Mouse (Mus musculus) MEL (cell line): ENCODE data around the gene Lamc3. TPM values are rescaled to one million over a fixed set of nuclear protein-coding genes. Genes with fewer than 3 reads are reported as not detected.
"Not testable (repeated sequence)": the region's sequence is repeated elsewhere in the genome, so short reads cannot be mapped to it uniquely, and the experiment has no call there.

Experiments
- DNase-seq: peaks from one replicate; pipeline ENCODE4 v3.0.0; 2011; ENCODE audit warnings: low read depth, low spot score
- H3K27ac ChIP-seq: 2 replicates; pipeline ENCODE4 v1.5.1; 2012; ENCODE audit warnings: low read depth, mild to moderate bottlenecking, control low read depth, low read length, moderate library complexity; ENCODE audit not compliant: control insufficient read depth
- H3K27me3 ChIP-seq, 2 experiments: fragments of 150-350 bp in 1 of 2; sonication (generic) in 1 of 2; 2 replicates each; pipeline ENCODE4 v1.6.1; 2012; ENCODE audit warnings: low read length in 2 of 2, mild to moderate bottlenecking in 2 of 2, improper control_type of control experiment in 1 of 2, moderate library complexity in 1 of 2; ENCODE audit not compliant: insufficient read depth in 2 of 2, control insufficient read depth in 1 of 2
- H3K36me3 ChIP-seq, 2 experiments: 2 replicates each; pipeline ENCODE4 v1.6.1; 2012 to 2014; ENCODE audit warnings: low read length in 2 of 2, improper control_type of control experiment in 1 of 2, inconsistent platforms in 1 of 2, mild to moderate bottlenecking in 1 of 2; ENCODE audit not compliant: insufficient read depth in 2 of 2, control insufficient read depth in 1 of 2
- H3K4me1 ChIP-seq, 2 experiments: fragments of 150-350 bp in 1 of 2; sonication (generic) in 1 of 2; 2 replicates each; pipeline ENCODE4 v1.6.1; 2012; ENCODE audit warnings: low read length in 2 of 2, improper control_type of control experiment in 1 of 2, mild to moderate bottlenecking in 1 of 2; ENCODE audit not compliant: insufficient read depth in 2 of 2, control insufficient read depth in 1 of 2
- H3K4me3 ChIP-seq, 2 experiments: fragments of 150-350 bp in 1 of 2; sonication (generic) in 1 of 2; 2 replicates each; pipeline ENCODE4 v1.5.1; 2012; ENCODE audit warnings: low read depth in 2 of 2, low read length in 2 of 2, mild to moderate bottlenecking in 2 of 2, moderate library complexity in 2 of 2, control low read depth in 1 of 2, improper control_type of control experiment in 1 of 2; ENCODE audit not compliant: control insufficient read depth in 1 of 2, insufficient read depth in 1 of 2
- H3K79me2 ChIP-seq: 2 replicates; pipeline ENCODE4 v1.6.1; 2012; ENCODE audit warnings: mild to moderate bottlenecking, low read length, moderate library complexity; ENCODE audit not compliant: control insufficient read depth, poor library complexity, insufficient read depth
- H3K9ac ChIP-seq: 2 replicates; pipeline ENCODE4 v1.6.1; 2012; ENCODE audit warnings: low read depth, mild to moderate bottlenecking, control low read depth, low read length, moderate library complexity; ENCODE audit not compliant: control insufficient read depth, poor library complexity, severe bottlenecking
- H3K9me3 ChIP-seq: fragments of 150-350 bp; sonication (generic); replicated peaks from 2 replicates; pipeline ENCODE4 v1.6.1; 2012; ENCODE audit warnings: mild to moderate bottlenecking, low read length, improper control_type of control experiment, moderate library complexity; ENCODE audit not compliant: insufficient read depth
- BHLHE40 ChIP-seq: IDR thresholded peaks from 2 replicates; pipeline ENCODE4 v1.6.1; 2012; ENCODE audit warnings: low read depth, mild to moderate bottlenecking, inconsistent platforms, low read length, improper control_type of control experiment, borderline replicate concordance
- CTCF ChIP-seq, 3 experiments: IDR thresholded peaks in 2 of 3; conservative IDR thresholded peaks in 1 of 3; 2 replicates each; pipeline ENCODE4 v1.5.1; 2011 to 2012; ENCODE audit warnings: low read length in 3 of 3, low read depth in 2 of 3, mild to moderate bottlenecking in 2 of 3, improper control_type of control experiment in 1 of 3, inconsistent platforms in 1 of 3, mixed read lengths in 1 of 3, moderate library complexity in 1 of 3; ENCODE audit not compliant: control insufficient read depth in 1 of 3, insufficient read depth in 1 of 3, poor library complexity in 1 of 3, severe bottlenecking in 1 of 3
- ELF1 ChIP-seq: IDR thresholded peaks from 2 replicates; pipeline ENCODE4 v1.6.1; 2014; ENCODE audit warnings: low read depth, mild to moderate bottlenecking, inconsistent platforms, low read length, improper control_type of control experiment, moderate library complexity
- EP300 ChIP-seq, 2 experiments: IDR thresholded peaks; 2 replicates each; pipeline ENCODE4 v1.6.1; 2011; ENCODE audit warnings: improper control_type of control experiment in 2 of 2, low read length in 2 of 2, low read depth in 1 of 2, mild to moderate bottlenecking in 1 of 2
- GATA1 ChIP-seq: IDR thresholded peaks from 2 replicates; pipeline ENCODE4 v1.6.1; 2011; ENCODE audit warnings: low read depth, low read length, improper control_type of control experiment
- JUND ChIP-seq: IDR thresholded peaks from 2 replicates; pipeline ENCODE4 v1.6.1; 2011; ENCODE audit warnings: low read depth, mild to moderate bottlenecking, improper control_type of control experiment, low read length
- MAX ChIP-seq: IDR thresholded peaks from 2 replicates; pipeline ENCODE4 v1.6.1; 2011; ENCODE audit warnings: low read length, improper control_type of control experiment
- MYB ChIP-seq: IDR thresholded peaks from 2 replicates; pipeline ENCODE4 v1.6.1; 2011; ENCODE audit warnings: mild to moderate bottlenecking, low read depth, low read length, improper control_type of control experiment
- POLR2A ChIP-seq, 2 experiments: IDR thresholded peaks; 2 replicates each; pipeline ENCODE4 v1.6.1; 2011 to 2012; ENCODE audit warnings: low read length in 2 of 2, mild to moderate bottlenecking in 2 of 2, control low read depth in 1 of 2, improper control_type of control experiment in 1 of 2, low read depth in 1 of 2, moderate library complexity in 1 of 2; ENCODE audit not compliant: control insufficient read depth in 1 of 2, insufficient read depth in 1 of 2, poor library complexity in 1 of 2
- POLR2AphosphoS5 ChIP-seq: IDR thresholded peaks from 2 replicates; pipeline ENCODE4 v1.6.1; 2012; ENCODE audit warnings: low read depth, borderline replicate concordance, mild to moderate bottlenecking, inconsistent platforms, low read length, moderate library complexity, mixed read lengths
- RAD21 ChIP-seq: IDR thresholded peaks from 2 replicates; pipeline ENCODE4 v1.6.1; 2011; ENCODE audit warnings: mild to moderate bottlenecking, low read depth, low read length, improper control_type of control experiment
- RCOR1 ChIP-seq: IDR thresholded peaks from 2 replicates; pipeline ENCODE4 v1.6.1; 2012; ENCODE audit warnings: low read depth, mild to moderate bottlenecking, inconsistent platforms, low read length, improper control_type of control experiment
- SIN3A ChIP-seq: IDR thresholded peaks from 2 replicates; pipeline ENCODE4 v1.6.1; 2012; ENCODE audit warnings: low read length, improper control_type of control experiment, inconsistent platforms
- SMC3 ChIP-seq: IDR thresholded peaks from 2 replicates; pipeline ENCODE4 v1.6.1; 2011; ENCODE audit warnings: low read depth, low read length, improper control_type of control experiment
- TCF12 ChIP-seq: IDR thresholded peaks from 2 replicates; pipeline ENCODE4 v1.6.1; 2014; ENCODE audit warnings: low read depth, mild to moderate bottlenecking, inconsistent platforms, low read length, improper control_type of control experiment, moderate library complexity
- ZC3H11A ChIP-seq: IDR thresholded peaks from 2 replicates; pipeline ENCODE4 v1.6.1; 2012; ENCODE audit warnings: low read depth, mild to moderate bottlenecking, inconsistent platforms, low read length, improper control_type of control experiment
- ZKSCAN1 ChIP-seq: IDR thresholded peaks from 2 replicates; pipeline ENCODE4 v1.6.1; 2012; ENCODE audit warnings: low read depth, mild to moderate bottlenecking, inconsistent platforms, low read length, improper control_type of control experiment, moderate library complexity
- ZMIZ1 ChIP-seq: IDR thresholded peaks from 2 replicates; pipeline ENCODE4 v1.6.1; 2012; ENCODE audit warnings: low read depth, mild to moderate bottlenecking, inconsistent platforms, low read length, improper control_type of control experiment, moderate library complexity
- ZNF384 ChIP-seq: IDR thresholded peaks from 2 replicates; pipeline ENCODE4 v1.6.1; 2012; ENCODE audit warnings: low read depth, mild to moderate bottlenecking, inconsistent platforms, low read length, improper control_type of control experiment
- polyA plus RNA-seq, 2 experiments: library from polyadenylated mRNA; stranded (reverse) in 1 of 2; unstranded in 1 of 2; fragments of >175 nt in 1 of 2; fragments of >200 nt in 1 of 2; gene quantifications; 2 replicates each; pipeline versions ENCODE4 v1.2.1 to v1.2.4; 2012; ENCODE audit warnings: low replicate concordance in 2 of 2, low read depth in 1 of 2; ENCODE audit not compliant: insufficient read length in 2 of 2, insufficient read depth in 1 of 2, missing spikeins in 1 of 2
- total RNA-seq: library from RNA; depleted of rRNA; stranded (reverse); fragments of 300-350 nt; gene quantifications from 2 replicates; pipeline ENCODE4 v1.2.3, GENCODE M21; 2012

Lamc3 gene
- total and polyA plus RNA-seq, 3 experiments, result not detected

GRCm38 (mm10) chr2:31912575-31912974 lies 25.5 kb downstream of the Lamc3 start:
- Histone ChIP-seq H3K36me3 (no peaks in the 10 kb centered on the region), H3K4me3 (no peak overlapping the region), H3K4me1 (no peaks in the 10 kb centered on the region), H3K27ac (no peak overlapping the region), H3K27me3 (no peaks in the 10 kb centered on the region), H3K9me3 (no peaks in the 10 kb centered on the region), H3K9ac (no peak overlapping the region), H3K79me2 (no peaks in the 10 kb centered on the region)
- peak; percentile 13 for DNase-seq
- TF ChIP-seq POLR2AphosphoS5 (no peak), BHLHE40 (no peak), JUND (no peak), SIN3A (no peak), MYB (no peak), EP300 (IDR thresholded peaks at IDR 0.05; ENCODE audit: low read depth in 1 of 2, low read length in 2 of 2) (no peak), CTCF (IDR thresholded peaks at IDR 0.05 in 2 of 3, conservative IDR thresholded peaks at IDR 0.05 in 1 of 3; ENCODE audit: control insufficient read depth in 1 of 3, insufficient read depth in 1 of 3, low read depth in 2 of 3, low read length in 3 of 3, poor library complexity in 1 of 3, severe bottlenecking in 1 of 3) (peak; percentile 45 to 58 (median 57)), ELF1 (no peak), ZNF384 (no peak), RCOR1 (no peak), TCF12 (no peak), ZKSCAN1 (no peak), ZMIZ1 (no peak), POLR2A (IDR thresholded peaks at IDR 0.05; ENCODE audit: control insufficient read depth in 1 of 2, insufficient read depth in 1 of 2, low read depth in 1 of 2, low read length in 2 of 2, poor library complexity in 1 of 2) (no peak), MAX (no peak), RAD21 (peak; percentile 36), SMC3 (peak; percentile 51)

GRCm38 (mm10) chr2:31914213-31914612 lies 27.1 kb downstream of the Lamc3 start:
- TF ChIP-seq CTCF (IDR thresholded peaks at IDR 0.05 in 2 of 3, conservative IDR thresholded peaks at IDR 0.05 in 1 of 3; ENCODE audit: control insufficient read depth in 1 of 3, insufficient read depth in 1 of 3, low read depth in 2 of 3, low read length in 3 of 3, poor library complexity in 1 of 3, severe bottlenecking in 1 of 3), result peak; percentile 3 to 40 (median 30); a peak in 4 of 6 replicates
- 0 out of 2 replicates have a peak, but pooled peaks have one; percentile 16 for TF ChIP-seq GATA1
- TF ChIP-seq RAD21, result peak; percentile 38
- TF ChIP-seq SMC3, result peak; percentile 35
- TF ChIP-seq ZC3H11A, result peak; percentile 27; the same call in 1 of the 2 replicates
- TF ChIP-seq, all 39 proteins: peak for 5; not testable (repeated sequence) for 34
- not testable (repeated sequence) for H3K36me3 ChIP-seq, H3K9ac ChIP-seq, H3K27me3 ChIP-seq, H3K79me2 ChIP-seq, H3K4me1 ChIP-seq, H3K27ac ChIP-seq, H3K4me3 ChIP-seq, H3K9me3 ChIP-seq
- DNase-seq, result peak; percentile 29
